Mouse (Mus musculus): ENCODE measurements at regions not wholly inside any gene's neighbourhood (a gene's known extent, or its start where the extent isn't known, plus 50 kb on each side); places are given as distances from the start of the nearest gene placed in this dataset.

DNA sequence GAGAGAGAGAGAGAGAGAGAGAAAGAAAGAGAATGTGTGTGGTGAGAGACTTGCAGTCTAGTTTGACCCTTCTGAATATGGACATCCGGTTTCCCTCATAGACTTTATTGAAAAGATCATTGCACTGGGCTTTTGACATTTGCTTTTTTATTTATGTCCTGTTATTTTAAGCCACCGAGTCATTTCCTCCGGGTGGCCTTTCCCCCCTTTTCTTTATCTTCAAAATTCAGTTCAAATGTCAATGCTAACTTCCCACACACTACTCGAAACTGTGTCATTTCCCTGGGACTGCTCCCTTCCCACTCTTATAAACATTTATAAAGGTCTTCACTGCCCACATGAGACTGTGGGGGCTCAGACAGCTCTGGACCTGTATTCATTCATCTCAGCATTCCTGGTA lies 330.9 kb upstream of the Eif4g2 start:
- TF ChIP-seq CTCF (conservative IDR thresholded peaks at IDR 0.05; ENCODE audit: low read length): no peak
- TF ChIP-seq POU5F1 (IDR thresholded peaks at IDR 0.05; ENCODE audit: borderline replicate concordance, low read length): no peak

Data from E14TG2a.4 (cell line).